Mouse (Mus musculus) bone marrow macrophage, adult 2 months (primary cell): Measurements from ENCODE around the gene Prnp. TPM values are rescaled to one million over a fixed set of nuclear protein-coding genes. Genes with fewer than 3 reads are reported as not detected.

Source experiments
- H3K27ac ChIP-seq: 2 replicates; pipeline ENCODE4 v1.5.1; 2012; ENCODE audit warnings: low read depth, low read length; ENCODE audit not compliant: insufficient read depth
- H3K4me1 ChIP-seq: 2 replicates; pipeline ENCODE4 v1.6.1; 2012; ENCODE audit warnings: low read length; ENCODE audit not compliant: control insufficient read depth, insufficient read depth
- H3K4me3 ChIP-seq: 2 replicates; pipeline ENCODE4 v1.5.1; 2012; ENCODE audit warnings: mild to moderate bottlenecking, low read length, moderate library complexity; ENCODE audit not compliant: insufficient read depth
- CTCF ChIP-seq: IDR thresholded peaks from 2 replicates; pipeline ENCODE4 v1.5.1; 2012; ENCODE audit warnings: low read depth, mild to moderate bottlenecking, low read length, moderate library complexity
- POLR2A ChIP-seq: IDR thresholded peaks from 2 replicates; pipeline ENCODE4 v1.6.1; 2012; ENCODE audit warnings: mild to moderate bottlenecking, low read depth, low read length, borderline replicate concordance
- polyA plus RNA-seq: library from polyadenylated mRNA; stranded (reverse); fragments of >200 nt; gene quantifications from 2 replicates; pipeline ENCODE4 v1.2.4, GENCODE M21; 2012; ENCODE audit not compliant: missing spikeins, insufficient read depth, insufficient read length

Prnp gene
- polyA plus RNA-seq, 1 experiment: 27.2 TPM

- Histone ChIP-seq H3K4me3 (no peak overlapping the region), H3K27ac (no peak overlapping the region), H3K4me1 (0 out of 2 replicates have a peak, but pooled peaks cover 4% of the 10 kb centered on the region)
- no peak for TF ChIP-seq POLR2A
- no peak for TF ChIP-seq CTCF
Measured at GRCm38 (mm10) chr2:131945765-131946164, 36.0 kb downstream of the Prnp start.

GRCm38 (mm10) chr2:131946351-131946750 lies 36.6 kb downstream of the Prnp start:
- TF ChIP-seq CTCF (no peak), POLR2A (no peak)
- H3K27ac ChIP-seq: no peak overlapping the region
- no peak overlapping the region for H3K4me3 ChIP-seq
- 0 out of 2 replicates have a peak, but pooled peaks cover 4% of the 10 kb centered on the region for H3K4me1 ChIP-seq

- Histone ChIP-seq H3K4me1 (0 out of 2 replicates have a peak, but pooled peaks cover 4% of the 10 kb centered on the region), H3K4me3 (no peak overlapping the region), H3K27ac (no peak overlapping the region)
- TF ChIP-seq CTCF: no peak
- no peak for TF ChIP-seq POLR2A
Measured at GRCm38 (mm10) chr2:131948156-131948555, 38.4 kb downstream of the Prnp start.

- Histone ChIP-seq H3K4me1 (0 out of 2 replicates have a peak, but pooled peaks cover 4% of the 10 kb centered on the region), H3K27ac (no peak overlapping the region), H3K4me3 (no peak overlapping the region)
- TF ChIP-seq POLR2A (no peak), CTCF (no peak)
Measured at GRCm38 (mm10) chr2:131948916-131949639, 39.4 kb downstream of the Prnp start.

GRCm38 (mm10) chr2:131949767-131950597 lies 40.3 kb downstream of the Prnp start:
- 0 out of 2 replicates have a peak, but pooled peaks cover 6% of the 10 kb centered on the region for H3K4me1 ChIP-seq
- H3K4me3 ChIP-seq: no peak overlapping the region
- no peak for TF ChIP-seq CTCF
- no peak for TF ChIP-seq POLR2A
- no peak overlapping the region for H3K27ac ChIP-seq

- no peak within 1 kb of the TSS; the same call in 1 of the 2 replicates for H3K4me3 ChIP-seq
- 0 out of 2 replicates have a peak, but pooled peaks cover 7% of the 10 kb centered on the region for H3K4me1 ChIP-seq
- H3K27ac ChIP-seq: no peak within 1 kb of the TSS
- TF ChIP-seq CTCF (no peak), POLR2A (no peak)
Measured at GRCm38 (mm10) chr2:131950598-131951095, 40.9 kb downstream of the Prnp start, which contains the start of gene Prnd. Gene Prnd (plus strand): TSS chr2:131950861.

GRCm38 (mm10) chr2:131952456-131952855 lies 42.7 kb downstream of the Prnp start:
- TF ChIP-seq CTCF (no peak), POLR2A (no peak)

GRCm38 (mm10) chr2:131952961-131953538 lies 43.3 kb downstream of the Prnp start:
- Histone ChIP-seq H3K4me1 (0 out of 2 replicates have a peak, but pooled peaks cover 7% of the 10 kb centered on the region), H3K4me3 (peak overlapping the region; percentile 5; the same call in 1 of the 2 replicates), H3K27ac (no peak overlapping the region)
- TF ChIP-seq CTCF: no peak
- no peak for TF ChIP-seq POLR2A

More at GRCm38 (mm10) chr2:131952456-131952855, 42.7 kb downstream of the Prnp start:
- Histone ChIP-seq H3K27ac (no peak overlapping the region), H3K4me1 (0 out of 2 replicates have a peak, but pooled peaks cover 7% of the 10 kb centered on the region), H3K4me3 (no peak overlapping the region)

GRCm38 (mm10) chr2:131953711-131954110 lies 44.0 kb downstream of the Prnp start:
- H3K27ac ChIP-seq: no peak overlapping the region
- H3K4me1 ChIP-seq: 0 out of 2 replicates have a peak, but pooled peaks cover 7% of the 10 kb centered on the region
- TF ChIP-seq POLR2A (no peak), CTCF (no peak)
- H3K4me3 ChIP-seq: no peak overlapping the region
